Mouse (Mus musculus) E14TG2a.4 (cell line): Measurements from ENCODE around the gene Tmed2.

Source experiments
- CTCF ChIP-seq: conservative IDR thresholded peaks from 2 replicates; pipeline ENCODE4 v1.5.1; 2014; ENCODE audit warnings: low read length
- NANOG ChIP-seq: IDR thresholded peaks from 2 replicates; pipeline ENCODE4 v1.6.1; 2014; ENCODE audit warnings: borderline replicate concordance, low read length, mixed read lengths
- POU5F1 ChIP-seq: IDR thresholded peaks from 2 replicates; pipeline ENCODE4 v1.6.1; 2014; ENCODE audit warnings: low read length, borderline replicate concordance

- no peak for TF ChIP-seq CTCF
- TF ChIP-seq POU5F1: no peak
- no peak for TF ChIP-seq NANOG
These were observed 44.9 kb upstream of the Tmed2 start for GRCm38 (mm10) chr5:124495547-124495946.
